Mouse (Mus musculus) heart, postnatal 0 days (tissue): ENCODE results near the gene Atp9a.

ENCODE experiments used
- CTCF ChIP-seq: IDR thresholded peaks from 2 replicates; pipeline ENCODE4 v1.5.1; 2016; ENCODE audit warnings: antibody characterized with exemption, control low read depth, low read depth
- EP300 ChIP-seq: IDR thresholded peaks from 2 replicates; pipeline ENCODE4 v1.6.1; 2016; ENCODE audit warnings: antibody characterized with exemption, low read depth

DNA sequence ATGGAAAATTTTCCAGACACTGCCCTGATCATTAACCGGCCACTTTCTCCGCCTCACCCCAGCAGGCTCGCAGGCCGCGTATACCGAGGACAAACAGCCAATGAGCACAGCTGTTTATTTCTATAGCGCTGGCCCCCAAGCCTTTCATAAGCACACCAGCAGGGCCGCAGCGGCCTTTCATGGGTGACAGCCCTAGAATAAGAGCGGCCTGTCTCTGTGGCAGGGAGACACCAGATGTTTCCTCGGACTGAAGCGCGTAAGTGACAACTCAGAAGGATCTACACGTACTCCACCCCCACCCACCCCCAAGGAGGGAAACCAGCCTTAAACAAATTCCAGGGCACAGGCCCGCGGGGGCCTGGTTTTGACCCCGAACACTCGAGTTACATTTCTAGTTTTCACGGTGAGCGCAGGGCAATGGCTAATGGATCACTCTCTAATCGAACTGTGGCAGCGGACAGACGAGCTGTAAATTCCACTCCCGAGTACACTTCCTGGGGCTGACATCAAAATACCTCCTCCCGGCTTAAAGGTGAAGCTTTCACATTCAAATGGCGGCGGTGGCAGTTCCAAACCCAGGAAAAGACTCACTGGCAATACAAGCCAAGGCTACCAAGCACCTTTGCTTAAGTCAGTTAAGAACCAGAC, 47.7 kb downstream of the Atp9a start:
- no peak for TF ChIP-seq CTCF
- TF ChIP-seq EP300, result no peak
